In genomic region chr10:70023861-70024260, GRCm38 (mm10) we compare ENCODE assay signal across 35 mouse cellular contexts.
"Had no signal": no experiment of that assay in that cellular context is flagged by ENCODE, and none has a peak within 500 bp of the region (broad histone marks: within the 10 kb centered on the region; RNA-seq: fewer than 3 reads in every experiment).

No protein-coding gene starts in this region.

- H3K9me3 ChIP-seq: heart, embryonic 10.5 days; heart, embryonic 15.5 days; hindbrain, embryonic 12.5 days; hindbrain, embryonic 13.5 days; hindbrain, embryonic 15.5 days; intestine, embryonic 15.5 days; kidney, embryonic 15.5 days had no signal

- H3K9ac ChIP-seq: heart, embryonic 13.5 days; heart, embryonic 15.5 days; hindbrain, embryonic 12.5 days; hindbrain, embryonic 13.5 days; hindbrain, embryonic 14.5 days; hindbrain, embryonic 15.5 days; intestine, embryonic 15.5 days; kidney, embryonic 15.5 days had no signal

- DNase-seq: heart, postnatal 10 days; heart, postnatal 14 days; heart, postnatal 36 days; heart, postnatal 4 days; kidney, adult 11 months; kidney, adult 18-20 months; kidney, adult 2 months; kidney, adult 8-10 months; kidney, adult 9 months; kidney, postnatal 10 days; kidney, postnatal 14 days; kidney, postnatal 25 days; kidney, postnatal 36 days; kidney, postnatal 4 days; layer of hippocampus, adult 9-11 months; layer of hippocampus, postnatal 36 days had no signal

- ATAC-seq: hindbrain, embryonic 16.5 days; hindbrain, postnatal 0 days; inflammation-experienced regulatory T-cells, adult 6 months; intestine, embryonic 15.5 days; intestine, embryonic 16.5 days; intestine, postnatal 0 days had no signal

- H3K27ac ChIP-seq: heart, embryonic 10.5 days; heart, embryonic 13.5 days; heart, embryonic 15.5 days; hindbrain, embryonic 10.5 days; hindbrain, embryonic 12.5 days; hindbrain, embryonic 13.5 days; hindbrain, embryonic 14.5 days; hindbrain, embryonic 15.5 days; hindbrain, postnatal 0 days; intestine, embryonic 15.5 days; kidney, embryonic 15.5 days; kidney, postnatal 0 days; layer of hippocampus, adult 2 months; left cerebral cortex, adult 2 months had no signal

- H3K36me3 ChIP-seq: intestine, embryonic 15.5 days had no signal

- H3K27me3 ChIP-seq: heart, embryonic 13.5 days; heart, embryonic 15.5 days; hindbrain, embryonic 12.5 days; hindbrain, embryonic 13.5 days; hindbrain, embryonic 15.5 days; intestine, embryonic 15.5 days; kidney, embryonic 15.5 days had no signal

- H3K4me2 ChIP-seq: heart, embryonic 11.5 days; heart, embryonic 13.5 days; heart, embryonic 15.5 days; hindbrain, embryonic 12.5 days; hindbrain, embryonic 13.5 days; hindbrain, embryonic 14.5 days; hindbrain, embryonic 15.5 days; intestine, embryonic 15.5 days; kidney, embryonic 15.5 days had no signal

- H3K4me3 ChIP-seq: heart, embryonic 10.5 days; heart, embryonic 13.5 days; heart, embryonic 15.5 days; hindbrain, embryonic 10.5 days; hindbrain, embryonic 12.5 days; hindbrain, embryonic 13.5 days; hindbrain, embryonic 15.5 days; intestine, embryonic 15.5 days; kidney, embryonic 15.5 days; layer of hippocampus, adult 2 months; left cerebral cortex, adult 2 months had no signal

- H3K4me1 ChIP-seq: heart, embryonic 10.5 days; hindbrain, embryonic 10.5 days; hindbrain, embryonic 12.5 days; hindbrain, embryonic 13.5 days; hindbrain, embryonic 15.5 days; intestine, embryonic 15.5 days; kidney, embryonic 15.5 days had no signal
